Mouse (Mus musculus) E14TG2a.4 (cell line): Measurements from ENCODE around the gene Slc9a3.

Experiments
- H3K27me3 ChIP-seq: 2 replicates; pipeline ENCODE4 v1.6.1; 2014; ENCODE audit warnings: low read length, control low read depth; ENCODE audit not compliant: insufficient read depth
- H3K36me3 ChIP-seq: 2 replicates; pipeline ENCODE4 v1.6.1; 2014; ENCODE audit warnings: low read length, control low read depth; ENCODE audit not compliant: insufficient read depth
- H3K4me1 ChIP-seq: replicated peaks from 2 replicates; pipeline ENCODE4 v1.6.1; 2014; ENCODE audit warnings: low read depth, low read length, control low read depth
- H3K4me3 ChIP-seq: replicated peaks from 2 replicates; pipeline ENCODE4 v1.5.1; 2014; ENCODE audit warnings: mild to moderate bottlenecking, low read length
- H3K9me3 ChIP-seq: 2 replicates; pipeline ENCODE4 v1.6.1; 2014; ENCODE audit warnings: low read length, control low read depth
- CTCF ChIP-seq: conservative IDR thresholded peaks from 2 replicates; pipeline ENCODE4 v1.5.1; 2014; ENCODE audit warnings: low read length
- NANOG ChIP-seq: IDR thresholded peaks from 2 replicates; pipeline ENCODE4 v1.6.1; 2014; ENCODE audit warnings: borderline replicate concordance, low read length, mixed read lengths
- POU5F1 ChIP-seq: IDR thresholded peaks from 2 replicates; pipeline ENCODE4 v1.6.1; 2014; ENCODE audit warnings: low read length, borderline replicate concordance

Slc9a3 gene

DNA sequence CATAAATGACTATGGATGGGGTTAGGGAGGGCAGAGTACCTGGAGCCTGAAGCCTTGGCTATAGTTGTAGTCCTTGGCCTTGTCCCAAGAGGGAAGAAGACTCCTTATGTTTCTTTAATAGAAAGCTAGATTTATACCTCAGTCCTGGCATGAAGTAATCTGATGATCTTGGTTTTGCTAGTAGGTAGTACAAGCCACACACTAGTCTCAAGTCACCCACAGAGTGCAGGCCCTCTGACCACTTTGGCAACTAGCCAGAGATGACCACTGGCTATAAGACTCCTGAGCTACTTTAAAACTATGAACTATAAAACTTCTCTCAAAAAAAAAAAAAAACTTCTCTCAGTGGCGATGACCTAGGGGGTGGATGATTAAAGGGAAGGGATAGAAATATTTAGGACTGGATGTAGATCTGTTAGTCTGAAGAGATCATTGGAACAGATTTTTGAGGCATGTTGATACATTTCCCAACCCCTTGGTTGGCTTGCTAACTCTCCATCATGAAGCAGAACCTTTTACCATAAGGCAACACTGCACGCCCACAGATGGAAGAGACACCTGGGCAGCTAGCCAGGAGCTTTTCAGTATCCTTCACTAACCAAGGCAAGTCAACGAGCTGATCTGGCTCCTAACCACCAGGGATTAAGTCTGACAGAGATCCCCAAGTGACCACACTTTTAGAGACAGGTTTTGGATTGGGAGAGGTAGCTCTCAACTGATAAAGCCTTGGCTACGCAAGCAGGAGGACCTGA is 18.2 kb upstream of the Slc9a3 start:
- TF ChIP-seq NANOG (no peak), POU5F1 (no peak), CTCF (no peak)
- 0 out of 2 replicates have a peak, but pooled peaks cover 2% of the 10 kb centered on the region for H3K27me3 ChIP-seq

DNA sequence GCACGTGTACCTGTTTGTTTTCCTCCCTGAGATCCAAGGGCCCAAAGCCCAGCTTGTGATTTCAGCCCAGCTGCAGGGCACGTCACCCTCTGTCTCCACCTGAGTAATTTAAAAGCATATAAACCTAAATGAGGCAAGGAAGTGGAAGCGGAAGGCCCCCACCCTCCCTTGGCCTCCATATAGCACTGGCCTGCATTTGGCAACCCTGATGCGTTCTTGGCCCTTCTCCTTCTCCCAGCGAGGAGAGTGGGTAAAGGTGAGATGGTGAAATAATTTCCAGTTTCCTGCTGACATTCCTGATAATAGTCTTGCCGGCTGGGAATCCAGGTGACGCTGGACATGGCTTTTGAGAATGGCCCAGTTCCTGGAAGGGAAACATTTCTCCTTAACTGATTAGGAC is 16.8 kb upstream of the Slc9a3 start:
- TF ChIP-seq NANOG (no peak), CTCF (no peak), POU5F1 (no peak)
- Histone ChIP-seq H3K9me3 (peaks cover 5% of the 10 kb centered on the region), H3K27me3 (0 out of 2 replicates have a peak, but pooled peaks cover 2% of the 10 kb centered on the region), H3K36me3 (no peaks in the 10 kb centered on the region), H3K4me1 (no peaks in the 10 kb centered on the region), H3K4me3 (no peak overlapping the region)

More for the DNA sequence above, 18.2 kb upstream of the Slc9a3 start:
- Histone ChIP-seq H3K4me3 (no peak overlapping the region), H3K36me3 (no peaks in the 10 kb centered on the region), H3K9me3 (no peaks in the 10 kb centered on the region), H3K4me1 (no peaks in the 10 kb centered on the region)

DNA sequence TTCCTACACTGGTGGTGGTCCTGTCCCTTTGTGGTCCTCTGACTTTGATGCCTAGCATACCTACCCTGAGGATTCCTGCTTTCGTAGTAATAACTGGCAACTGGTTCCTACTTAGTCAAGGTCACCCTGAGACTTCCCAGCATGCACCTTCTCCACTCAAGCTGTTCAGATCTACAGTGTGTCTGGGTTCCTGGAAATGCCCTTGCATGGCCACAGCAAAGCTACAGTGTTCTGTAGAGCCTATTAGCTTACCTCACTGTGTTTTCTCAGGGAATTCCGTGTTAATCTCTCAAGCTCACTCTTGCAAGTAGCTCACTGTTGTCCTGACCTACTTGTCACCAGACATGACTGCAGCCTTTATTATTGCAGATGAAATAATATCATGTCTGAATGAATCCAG is 13.8 kb upstream of the Slc9a3 start:
- H3K4me3 ChIP-seq = no peak overlapping the region
- H3K36me3 ChIP-seq = no peaks in the 10 kb centered on the region
- H3K27me3 ChIP-seq = no peaks in the 10 kb centered on the region
- H3K9me3 ChIP-seq = peaks cover 9% of the 10 kb centered on the region
- TF ChIP-seq POU5F1 (no peak), CTCF (no peak), NANOG (no peak)
- H3K4me1 ChIP-seq = no peaks in the 10 kb centered on the region

DNA sequence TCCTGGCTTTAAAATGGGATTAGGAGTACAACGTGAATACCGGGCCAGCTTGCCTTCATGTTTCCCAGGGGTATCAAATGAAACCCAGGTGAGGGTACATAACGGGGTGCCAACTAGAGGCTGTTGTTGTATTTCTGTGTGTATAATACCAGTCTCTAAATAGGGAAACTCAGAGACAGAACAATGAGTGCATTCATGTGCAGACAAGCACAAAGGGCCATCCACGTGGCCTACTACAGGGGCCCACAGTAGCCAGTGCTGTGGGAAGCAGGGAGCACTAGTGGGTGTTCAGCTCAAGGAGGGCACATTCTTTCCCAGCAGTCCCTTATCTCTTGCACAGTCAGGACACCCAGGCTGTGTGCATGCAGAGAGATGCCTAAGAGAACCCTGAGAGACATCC is 8.7 kb upstream of the Slc9a3 start:
- Histone ChIP-seq H3K4me1 (no peaks in the 10 kb centered on the region), H3K4me3 (no peak overlapping the region)

DNA sequence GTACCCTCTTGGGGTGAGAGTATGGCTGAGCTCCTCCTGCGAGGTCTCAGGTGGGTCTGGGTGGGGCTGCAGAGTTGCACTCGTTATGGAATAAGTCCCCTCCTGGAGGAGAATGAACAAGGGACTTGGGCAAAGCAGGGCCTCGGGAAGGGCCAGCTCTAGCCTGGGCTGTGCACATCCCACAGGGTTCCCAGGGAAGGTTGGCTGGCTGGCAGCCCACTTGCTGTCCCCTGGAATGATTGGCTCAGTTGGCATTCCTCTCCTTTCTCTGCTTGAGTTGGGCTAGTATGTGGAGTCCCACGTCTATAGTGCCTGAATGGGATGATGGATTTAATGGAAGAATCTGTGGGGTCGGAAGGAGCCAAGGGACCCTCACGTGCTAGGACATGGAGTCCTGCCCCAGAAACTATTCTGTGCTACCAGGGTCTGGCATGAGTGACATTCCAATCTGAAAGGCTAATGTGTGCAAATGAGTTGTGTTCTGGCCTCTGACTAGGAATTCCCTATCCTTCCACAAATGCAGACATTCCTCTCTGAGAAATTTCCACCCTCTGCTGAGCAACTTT is 7.5 kb upstream of the Slc9a3 start:
- no peaks in the 10 kb centered on the region for H3K36me3 ChIP-seq
- H3K4me3 ChIP-seq = no peak overlapping the region
- no peaks in the 10 kb centered on the region for H3K4me1 ChIP-seq
- H3K9me3 ChIP-seq = peaks cover 6% of the 10 kb centered on the region
- H3K27me3 ChIP-seq = peaks cover 16% of the 10 kb centered on the region
- TF ChIP-seq POU5F1 = no peak
- no peak for TF ChIP-seq CTCF
- TF ChIP-seq NANOG = no peak

More for the DNA sequence above, 8.7 kb upstream of the Slc9a3 start:
- Histone ChIP-seq H3K36me3 (no peaks in the 10 kb centered on the region), H3K27me3 (peaks cover 10% of the 10 kb centered on the region; the same call in 1 of the 2 replicates), H3K9me3 (peaks cover 9% of the 10 kb centered on the region)
- TF ChIP-seq POU5F1 (no peak), NANOG (no peak), CTCF (no peak)

DNA sequence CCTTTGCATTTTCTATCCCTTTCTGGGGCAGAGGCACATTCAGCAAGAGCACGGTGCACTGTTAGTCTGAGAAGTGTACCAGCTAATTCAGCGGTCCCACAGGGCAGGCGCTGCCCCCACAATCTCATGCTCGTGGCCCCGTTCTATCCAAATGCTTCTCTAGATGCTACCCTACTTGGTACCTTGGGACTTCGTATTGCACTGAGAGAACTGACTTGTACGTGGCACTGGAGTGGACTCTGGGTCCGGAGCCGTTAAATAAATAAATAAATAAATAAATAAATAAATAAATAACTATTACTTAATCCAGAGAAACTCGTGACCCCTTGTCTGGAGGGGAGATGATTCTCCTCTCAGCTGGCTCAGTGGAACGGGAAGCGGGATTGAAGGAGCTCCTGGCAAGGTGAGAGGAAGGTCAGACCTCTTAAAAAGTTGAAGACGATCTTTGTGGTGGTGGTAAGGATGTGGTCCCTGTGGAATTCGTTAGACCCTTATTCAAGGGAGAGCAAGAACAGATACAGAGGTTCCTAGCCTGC is 606 bp downstream of the Slc9a3 start:
- Histone ChIP-seq H3K4me1 (peaks cover 9% of the 10 kb centered on the region), H3K27me3 (peaks cover 80% of the 10 kb centered on the region), H3K9me3 (no peaks in the 10 kb centered on the region), H3K4me3 (peak overlapping the region; percentile 73), H3K36me3 (no peaks in the 10 kb centered on the region)
- TF ChIP-seq NANOG = no peak

DNA sequence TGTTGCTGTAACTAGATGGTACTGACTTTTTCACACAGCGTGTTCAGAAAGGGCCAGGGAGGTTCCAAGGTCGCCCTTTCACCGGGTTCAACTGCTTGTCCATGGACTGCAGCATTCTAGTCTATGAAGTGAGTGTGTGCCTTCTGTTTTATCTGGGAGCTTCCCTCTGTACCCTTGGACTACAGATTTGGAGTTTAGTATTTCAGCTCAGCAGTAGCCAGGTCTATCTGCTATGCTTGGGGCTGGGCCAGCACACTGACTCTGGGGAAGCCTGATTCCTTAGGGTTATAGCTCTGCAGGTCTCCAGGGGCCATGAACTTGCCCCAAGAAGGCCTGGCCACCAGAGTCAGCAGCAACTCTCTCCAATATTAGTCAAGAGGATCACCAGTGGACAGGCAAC is 1.4 kb downstream of the Slc9a3 start:
- Histone ChIP-seq H3K9me3 (no peaks in the 10 kb centered on the region), H3K4me1 (peaks cover 9% of the 10 kb centered on the region), H3K36me3 (no peaks in the 10 kb centered on the region), H3K4me3 (no peak overlapping the region), H3K27me3 (peaks cover 86% of the 10 kb centered on the region)
- no peak for TF ChIP-seq CTCF

DNA sequence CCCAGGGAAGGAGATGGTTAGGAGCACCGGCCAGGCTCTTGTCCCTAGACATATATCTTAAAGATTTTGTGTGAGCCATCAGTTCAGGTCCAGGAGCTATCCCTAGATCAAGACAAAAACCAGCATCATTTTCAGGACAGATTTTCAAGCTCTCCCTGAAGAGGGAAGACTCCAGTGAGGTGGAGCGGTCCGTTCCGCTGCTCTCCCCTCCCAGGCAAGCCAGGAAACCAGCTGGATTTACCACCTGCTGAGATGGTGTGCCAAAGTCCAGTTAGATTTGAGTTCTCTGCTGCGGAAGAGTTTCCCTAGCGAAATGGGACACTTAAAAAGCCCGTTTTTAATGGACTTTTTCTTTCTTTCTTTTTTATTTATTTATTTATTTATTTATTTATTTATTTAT is 6.3 kb downstream of the Slc9a3 start:
- Histone ChIP-seq H3K9me3 (no peaks in the 10 kb centered on the region), H3K4me3 (no peak overlapping the region), H3K27me3 (peaks cover 47% of the 10 kb centered on the region), H3K4me1 (no peaks in the 10 kb centered on the region), H3K36me3 (no peaks in the 10 kb centered on the region)
- TF ChIP-seq POU5F1 = no peak
- no peak for TF ChIP-seq NANOG
- no peak for TF ChIP-seq CTCF

DNA sequence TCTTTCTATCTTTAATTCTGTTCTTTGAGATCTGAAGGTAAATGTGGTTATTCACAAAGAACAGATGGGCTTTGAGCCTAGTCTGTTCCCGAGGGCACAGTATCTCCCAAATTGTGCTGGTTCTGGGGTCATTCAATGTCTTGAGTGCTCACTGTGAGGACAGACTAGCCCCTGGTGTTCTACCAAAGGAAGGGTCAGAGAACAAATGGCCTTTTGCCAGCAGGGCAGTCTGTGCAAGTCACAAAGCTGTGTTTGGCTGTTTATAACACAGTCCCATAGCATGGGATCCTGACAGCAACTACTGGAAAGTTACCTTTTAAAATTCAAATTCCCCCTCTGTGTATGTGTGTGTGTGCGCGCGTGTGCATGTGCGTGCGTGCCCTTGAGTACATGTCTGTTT is 8.7 kb downstream of the Slc9a3 start:
- H3K9me3 ChIP-seq = no peaks in the 10 kb centered on the region
- H3K4me1 ChIP-seq = no peaks in the 10 kb centered on the region
- H3K4me3 ChIP-seq = no peak overlapping the region
- TF ChIP-seq NANOG (no peak), CTCF (no peak), POU5F1 (no peak)
- peaks cover 24% of the 10 kb centered on the region for H3K27me3 ChIP-seq
- no peaks in the 10 kb centered on the region for H3K36me3 ChIP-seq
